Mouse (Mus musculus) left cerebral cortex, adult 8-10 months (tissue): ENCODE measurements around the gene Tspan5. TPM values are rescaled to one million over a fixed set of nuclear protein-coding genes. Genes with fewer than 3 reads are reported as not detected.
A peak's percentile ranks its signal among the peaks of the same experiment; 100 is the strongest.

ENCODE experiments used
- DNase-seq, 2 experiments: peaks; one replicate each; pipeline ENCODE4 v3.0.0; 2022; ENCODE audit warnings: low spot score in 2 of 2
- total RNA-seq, 4 experiments: library from RNA; stranded (reverse); gene quantifications; 2 replicates each; pipeline ENCODE4 v1.2.4; 2022

The Tspan5 gene
- total RNA-seq, 4 experiments from 2014 or later: 217 to 260 (median 233) TPM

DNA sequence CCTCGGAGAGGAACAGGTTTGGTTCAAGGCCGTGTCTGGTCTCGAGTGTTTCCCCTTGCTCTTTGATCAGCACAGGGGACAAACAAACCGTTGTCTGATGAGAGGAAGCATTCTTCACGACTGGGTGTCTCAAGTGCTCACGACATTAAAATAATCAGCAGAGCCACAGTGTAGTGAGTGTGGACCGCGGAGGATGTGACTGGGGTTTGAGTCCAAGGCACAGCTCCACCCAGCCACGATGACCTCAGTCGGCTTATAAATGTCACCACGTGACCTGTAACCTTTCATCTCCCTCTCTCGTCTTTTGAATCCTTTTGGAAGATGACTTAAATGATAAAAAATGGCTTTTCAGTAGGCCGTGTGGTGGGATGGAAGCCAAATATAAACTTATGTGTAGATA, 126.4 kb downstream of the Tspan5 start:
- no peak for DNase-seq

DNA sequence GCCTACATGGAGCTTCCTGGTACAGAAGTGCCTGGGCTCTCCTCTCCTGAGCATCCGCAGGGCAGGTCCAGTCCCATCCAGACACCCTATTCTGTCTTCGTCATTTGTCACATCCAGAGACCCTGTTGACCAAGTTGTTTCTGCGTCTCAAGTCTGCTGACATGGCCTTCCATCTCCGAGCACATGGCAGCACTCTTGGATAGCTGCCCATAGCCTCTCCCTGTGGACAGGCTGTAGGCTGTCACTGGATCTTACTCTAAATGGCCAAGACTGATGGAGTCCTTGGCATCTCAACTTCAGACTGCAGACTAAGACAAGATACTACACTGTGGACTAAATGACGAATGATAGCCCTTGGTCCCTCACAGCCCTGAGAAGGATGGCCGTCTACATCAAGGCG, 133.3 kb downstream of the Tspan5 start:
- no peak for DNase-seq

- DNase-seq: no peak
Observed at GRCm38 (mm10) chr3:138875936-138876335, 133.9 kb downstream of the Tspan5 start.

DNA sequence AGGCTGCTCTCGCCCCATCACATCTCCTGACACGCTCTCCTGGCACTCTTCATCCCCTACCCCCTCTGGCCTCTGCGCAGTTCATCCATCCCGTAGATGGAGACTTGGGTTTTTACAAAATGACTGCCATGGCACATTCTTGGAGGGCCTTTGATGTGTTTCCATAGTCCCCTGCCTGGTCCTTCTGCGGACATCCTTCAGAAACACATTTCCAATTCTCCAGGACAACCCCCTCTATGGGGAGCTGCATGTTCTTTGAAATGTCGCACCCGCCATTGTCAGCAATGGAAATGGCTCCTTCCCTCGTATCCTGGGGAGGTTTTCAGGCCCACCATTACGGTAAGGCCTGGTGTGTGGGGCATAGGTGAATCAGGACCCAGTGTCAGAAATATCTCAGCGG, 134.4 kb downstream of the Tspan5 start:
- no peak for DNase-seq

- peak in 1 of 2 experiments; percentile 61 for DNase-seq
Observed at GRCm38 (mm10) chr3:138876931-138877361, 135.0 kb downstream of the Tspan5 start.

DNA sequence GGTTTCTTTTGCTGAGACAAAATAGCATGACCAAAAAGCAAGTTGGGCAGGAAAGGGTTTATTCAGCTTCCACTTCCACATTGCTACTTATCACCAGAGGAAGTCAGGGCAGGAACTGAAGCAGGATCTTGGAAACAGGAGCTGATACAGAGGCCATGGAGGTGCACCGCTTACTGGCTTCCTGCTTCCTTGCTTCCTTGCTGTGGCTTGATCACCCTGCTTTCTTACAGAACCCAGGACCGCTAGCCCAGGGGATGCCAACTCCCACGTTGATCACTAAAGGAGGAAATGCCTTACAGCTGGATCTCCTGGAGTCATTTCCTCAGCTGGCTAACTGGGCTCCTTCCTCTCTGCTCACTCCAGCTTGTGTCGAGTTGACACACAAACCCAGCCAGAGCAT, 135.7 kb downstream of the Tspan5 start:
- DNase-seq: no peak

DNA sequence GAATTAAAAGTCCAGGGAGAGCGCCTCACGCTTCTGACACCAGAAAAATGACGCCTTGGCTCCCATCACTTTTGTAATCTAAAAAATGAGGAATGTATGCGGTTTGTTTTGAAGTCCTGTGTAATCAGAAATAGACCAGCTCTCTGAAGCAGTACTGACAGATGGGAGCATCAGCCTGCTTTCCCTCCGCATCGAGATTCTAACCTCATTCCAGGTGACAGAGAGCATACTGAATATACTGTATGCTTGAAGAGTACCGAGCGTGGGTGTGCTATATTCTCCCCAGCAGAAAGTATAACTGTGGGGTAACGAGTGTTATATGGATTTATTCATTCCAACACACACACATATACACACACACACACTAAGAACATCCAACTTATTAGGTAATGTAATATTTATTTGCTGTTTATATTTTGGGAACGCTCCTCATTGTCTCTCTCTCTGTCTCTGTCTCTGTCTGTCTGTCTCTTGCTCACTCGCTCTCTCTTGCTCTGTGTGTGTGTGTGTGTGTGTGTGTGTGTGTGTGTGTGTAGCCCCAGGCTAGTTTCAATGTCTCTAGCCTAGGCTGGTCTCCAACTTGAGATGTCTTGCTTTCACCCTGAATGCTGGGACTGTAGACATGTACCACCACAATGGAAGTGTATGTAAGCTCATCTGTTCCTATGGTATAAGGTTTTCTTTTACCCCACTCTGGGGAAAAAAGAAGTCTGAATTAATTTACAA, 139.2 kb downstream of the Tspan5 start:
- no peak for DNase-seq

DNA sequence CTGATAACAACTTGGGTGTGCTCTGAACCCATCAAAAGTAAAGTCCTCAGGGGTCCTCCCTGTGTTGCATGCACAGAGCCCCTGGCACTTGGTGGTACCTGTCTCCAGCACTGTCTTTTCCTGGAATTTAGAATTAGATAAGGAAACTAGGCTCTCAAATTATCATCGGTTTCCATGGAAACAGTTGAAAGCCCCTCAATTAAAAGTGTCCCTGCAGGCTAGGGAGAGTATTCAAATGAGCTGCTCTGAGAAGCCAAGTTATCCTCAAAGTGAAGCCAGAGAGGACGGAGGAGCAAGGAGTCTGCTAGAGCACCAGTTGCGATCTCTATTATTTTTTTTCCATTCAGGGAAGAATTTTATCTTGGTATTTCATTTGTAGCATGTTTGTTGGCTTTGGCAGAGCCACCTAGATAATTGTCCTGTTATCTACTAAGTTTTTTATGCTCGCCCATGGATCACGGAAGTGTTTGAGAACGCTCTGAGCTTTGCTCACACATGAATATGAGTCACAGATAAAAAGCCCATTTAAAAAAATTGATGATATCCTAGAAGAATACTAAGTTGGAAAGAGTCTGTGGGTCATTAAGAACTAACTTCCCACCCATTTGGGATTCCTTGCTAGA, 139.8 kb downstream of the Tspan5 start:
- DNase-seq: no peak

- DNase-seq: no peak
Observed at GRCm38 (mm10) chr3:138886121-138886520, 144.1 kb downstream of the Tspan5 start.

- no peak for DNase-seq
Observed at GRCm38 (mm10) chr3:138889214-138889613, 147.2 kb downstream of the Tspan5 start.

- DNase-seq: no peak
Observed at GRCm38 (mm10) chr3:138889769-138890295, 147.8 kb downstream of the Tspan5 start.

GRCm38 (mm10) chr3:138893520-138893919, 151.5 kb downstream of the Tspan5 start:
- DNase-seq: no peak

- no peak for DNase-seq
Observed at GRCm38 (mm10) chr3:138897500-138897899, 155.5 kb downstream of the Tspan5 start.

GRCm38 (mm10) chr3:138898055-138898454, 156.1 kb downstream of the Tspan5 start:
- DNase-seq: no peak

DNA sequence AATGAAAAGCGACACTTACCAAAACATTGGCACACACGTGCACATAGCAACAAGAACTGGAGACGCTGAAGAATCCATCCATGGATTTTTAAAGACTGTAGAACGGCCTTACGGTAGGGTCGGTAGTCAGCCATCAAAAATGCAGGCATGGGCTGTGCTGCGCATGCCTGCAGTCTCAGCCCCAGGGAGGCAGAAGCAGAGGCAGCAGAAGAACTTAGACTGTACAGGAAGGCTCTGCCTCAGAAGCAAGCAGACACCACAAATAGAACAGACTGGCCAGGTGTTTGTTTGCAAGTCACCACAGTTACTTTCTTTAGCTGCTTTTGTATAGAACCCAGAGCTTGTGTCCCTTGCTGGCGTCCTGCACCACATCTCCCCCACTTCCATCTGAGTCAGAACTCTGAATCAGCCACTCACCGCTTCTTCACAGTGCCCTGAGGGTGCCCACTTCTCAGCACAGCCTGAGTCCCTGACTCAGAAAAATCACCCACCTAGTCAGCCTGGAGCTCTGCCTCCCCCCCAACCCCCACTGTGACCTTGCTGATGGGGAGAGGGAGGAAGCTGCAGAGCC, 158.7 kb downstream of the Tspan5 start:
- peak in 1 of 2 experiments; percentile 82 for DNase-seq

- no peak for DNase-seq
Observed at GRCm38 (mm10) chr3:138905678-138906077, 163.7 kb downstream of the Tspan5 start.

DNA sequence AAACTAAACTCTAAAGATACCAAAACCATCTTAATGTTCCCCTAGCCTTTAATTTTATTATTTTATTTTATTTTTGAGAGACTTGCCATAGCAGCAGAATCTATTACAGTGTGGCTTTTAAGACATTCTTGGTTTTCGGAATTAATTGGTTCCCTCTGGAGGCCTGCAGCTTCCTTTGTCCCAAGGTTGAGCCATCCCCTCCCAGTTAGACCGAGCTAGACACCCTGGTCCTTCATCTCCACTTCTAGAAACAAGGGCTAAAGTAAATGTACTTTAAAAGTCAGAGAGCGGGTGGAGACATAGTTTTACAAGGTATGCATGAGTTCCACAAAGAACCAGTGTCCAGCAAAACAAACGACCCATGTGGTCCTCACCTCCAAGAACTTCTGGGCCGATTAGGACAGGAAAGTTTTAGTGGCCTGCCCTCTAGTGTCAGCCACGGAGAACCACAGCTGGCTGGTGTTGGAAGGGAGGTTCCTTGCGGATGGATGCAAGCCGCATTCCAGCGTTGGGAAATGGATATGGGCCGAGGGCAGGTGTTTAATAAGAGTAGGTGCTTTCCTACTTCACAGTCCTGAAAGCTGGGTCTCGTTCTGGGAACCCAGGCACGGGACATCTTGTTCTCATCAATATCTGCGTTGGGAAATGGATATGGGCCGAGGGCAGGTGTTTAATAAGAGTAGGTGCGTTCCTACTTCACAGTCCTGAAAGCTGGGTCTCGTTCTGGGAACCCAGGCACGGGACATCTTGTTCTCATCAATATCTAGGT, 164.3 kb downstream of the Tspan5 start:
- peak; percentile 33 to 40 for DNase-seq

- no peak for DNase-seq
Observed at GRCm38 (mm10) chr3:138909313-138909712, 167.3 kb downstream of the Tspan5 start.

DNA sequence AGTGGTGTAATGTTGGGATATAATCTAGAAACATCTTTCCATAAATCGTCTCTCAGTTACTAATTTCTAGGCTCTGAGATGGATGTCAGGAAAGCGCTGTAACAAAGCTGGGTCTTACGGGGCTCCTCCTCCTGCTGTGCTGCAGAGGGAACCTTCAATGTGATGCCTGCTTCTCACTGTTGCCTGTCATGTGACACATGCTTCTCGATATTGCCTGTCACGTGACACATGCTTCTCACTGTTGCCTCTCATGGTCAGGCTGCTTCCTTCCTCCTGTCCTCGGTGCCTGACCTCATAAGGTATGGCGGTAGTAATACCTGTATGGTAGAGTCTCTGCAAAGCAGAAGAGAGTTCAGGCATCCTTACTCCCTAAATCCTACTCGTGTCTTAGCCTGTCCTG, 170.5 kb downstream of the Tspan5 start:
- DNase-seq: no peak

DNA sequence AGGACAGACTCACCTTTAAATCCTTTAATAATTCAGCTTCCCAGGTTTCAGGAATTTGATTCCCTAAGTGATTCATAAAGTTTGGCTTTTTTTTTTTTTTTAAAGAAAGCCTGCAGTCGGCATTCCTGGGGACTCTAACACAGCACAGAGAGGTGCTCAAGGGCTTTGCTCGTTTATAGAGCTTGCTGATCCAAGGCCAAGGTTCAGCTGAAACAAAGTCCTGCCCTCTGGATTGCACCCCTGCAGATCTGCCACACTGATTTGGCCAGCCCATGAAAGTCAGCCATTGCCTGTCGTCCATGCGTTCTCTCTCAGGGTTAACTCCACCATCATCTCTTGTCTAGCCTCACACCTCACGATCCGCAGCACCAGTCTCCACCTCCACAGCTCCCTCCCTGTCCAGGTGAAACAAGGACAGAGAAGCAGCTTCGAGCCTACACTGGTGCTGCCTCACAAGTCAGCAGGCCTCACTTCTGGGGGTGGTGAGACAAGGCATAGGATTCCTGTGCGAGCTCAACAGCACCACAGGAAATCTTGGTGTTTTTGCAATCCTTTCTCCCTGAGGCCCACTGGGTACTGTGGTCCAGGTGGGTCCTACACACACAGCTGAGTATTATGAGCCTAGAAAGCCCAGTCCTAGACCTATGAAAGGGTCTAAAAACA, 172.8 kb downstream of the Tspan5 start:
- no peak for DNase-seq

GRCm38 (mm10) chr3:138916591-138916990, 174.6 kb downstream of the Tspan5 start:
- no peak for DNase-seq
